Mouse (Mus musculus): ENCODE results near the gene Fancd2.

The Fancd2 gene

GRCm38 (mm10) chr6:113531840-113532404 is 440 bp downstream of the Fancd2 start:
- DNase-seq, result no peak

- DNase-seq, result no peak
Measured at GRCm38 (mm10) chr6:113534886-113535285, 3.4 kb downstream of the Fancd2 start.

DNA sequence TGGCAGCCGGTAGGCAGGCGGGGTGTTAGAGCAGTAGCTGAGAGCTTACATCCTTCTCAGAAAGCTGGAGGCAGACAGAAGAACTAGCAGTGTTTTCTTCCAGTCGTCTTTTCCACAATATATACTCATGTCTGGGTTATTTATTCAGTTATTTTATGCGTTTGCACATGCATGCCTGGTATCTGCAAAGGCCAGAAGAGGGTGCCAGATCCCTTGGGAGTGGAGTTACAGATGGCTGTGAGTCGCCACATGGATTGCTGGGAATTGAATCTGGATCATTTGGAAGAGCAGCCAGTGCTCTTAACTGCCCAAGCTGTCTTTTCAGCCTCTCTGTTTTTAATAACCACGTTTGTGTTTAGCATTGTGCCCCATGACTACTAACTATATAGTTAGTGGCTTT is 10.1 kb downstream of the Fancd2 start:
- DNase-seq, result no peak

- no peak for DNase-seq
Measured at GRCm38 (mm10) chr6:113543906-113544481, 12.5 kb downstream of the Fancd2 start.

- no peak for DNase-seq
Measured at GRCm38 (mm10) chr6:113559736-113560135, 28.3 kb downstream of the Fancd2 start.

DNA sequence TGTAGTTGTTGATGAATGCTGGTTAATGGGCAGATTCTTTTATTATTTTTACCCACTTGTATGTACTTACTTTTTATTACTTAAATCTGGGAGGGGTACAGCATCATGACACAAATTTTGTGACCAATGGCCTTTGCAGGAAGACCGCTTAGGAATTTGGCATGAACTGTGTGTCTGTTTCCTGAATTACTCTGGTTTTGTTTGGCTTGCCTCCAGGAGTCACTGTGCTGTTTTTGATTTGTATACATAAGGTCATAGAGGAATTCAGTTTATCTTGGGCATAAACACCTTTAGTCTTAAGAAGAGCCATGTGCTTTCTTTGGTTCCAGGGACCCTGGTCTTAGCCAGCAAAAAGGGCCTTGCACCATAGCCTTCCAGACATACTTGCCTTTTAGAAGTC is 33.1 kb downstream of the Fancd2 start:
- DNase-seq, result no peak

DNA sequence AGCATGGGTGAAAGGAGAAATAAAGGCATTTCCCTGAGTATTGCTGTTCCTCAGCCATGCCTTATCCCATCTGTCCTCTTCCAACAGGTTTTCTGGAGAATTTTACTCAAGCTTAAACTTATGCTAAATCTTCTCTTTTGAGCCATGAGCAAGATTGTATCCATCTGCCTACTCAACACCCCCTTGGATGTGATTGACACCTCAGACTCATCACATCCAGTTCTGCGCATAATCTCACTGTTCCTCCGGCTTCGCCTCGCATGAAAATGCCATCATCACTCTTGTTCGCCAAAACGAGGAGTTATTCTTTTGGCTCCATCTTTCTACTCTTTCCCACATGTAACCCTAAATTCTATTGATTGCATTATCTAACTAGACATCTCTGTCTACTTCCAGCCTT is 44.6 kb downstream of the Fancd2 start:
- no peak for DNase-seq

GRCm38 (mm10) chr6:113579306-113579705 is 47.8 kb downstream of the Fancd2 start:
- no peak for DNase-seq

DNA sequence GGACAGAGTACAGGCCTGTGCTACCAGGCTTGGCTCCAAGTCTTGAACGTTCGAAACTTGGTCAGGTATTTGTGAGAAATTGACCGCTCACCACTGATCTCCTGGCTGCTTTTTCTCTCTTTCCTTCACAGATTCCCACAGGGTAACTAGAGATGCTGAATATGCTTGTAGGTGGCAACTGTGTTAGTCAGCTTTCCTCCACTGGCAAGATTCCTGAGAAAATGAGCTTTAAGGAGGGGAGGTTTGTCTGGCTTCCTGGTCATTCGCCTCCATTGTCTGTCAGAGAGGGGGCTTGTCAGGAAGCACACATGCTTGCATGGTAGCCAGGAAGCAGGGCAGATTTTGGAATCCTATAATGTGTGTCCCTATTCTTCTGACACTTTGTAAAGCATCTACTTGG is 51.5 kb downstream of the Fancd2 start:
- DNase-seq, result no peak

DNA sequence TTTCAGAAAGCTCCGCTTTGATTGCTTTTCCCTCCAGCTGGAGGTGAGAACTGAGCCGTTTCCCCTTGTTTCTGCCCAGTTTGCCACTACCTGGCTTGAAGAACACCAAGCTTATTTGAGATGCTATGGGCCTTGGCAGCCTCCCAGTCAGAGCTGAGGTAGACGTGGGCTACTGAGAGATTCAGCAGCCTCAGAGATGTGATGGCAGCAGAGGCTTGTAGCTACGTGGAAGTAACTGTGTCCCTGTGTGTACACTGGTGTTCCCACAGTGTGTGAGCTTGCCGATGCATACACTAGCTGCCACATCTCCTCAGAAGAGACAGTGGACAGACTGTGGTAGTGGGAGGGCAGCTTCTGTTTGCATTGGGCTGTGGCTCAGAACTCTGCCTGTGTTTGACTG is 53.6 kb downstream of the Fancd2 start:
- DNase-seq, result no peak

GRCm38 (mm10) chr6:113586466-113587183 is 55.1 kb downstream of the Fancd2 start:
- peak; percentile 80 for DNase-seq

DNA sequence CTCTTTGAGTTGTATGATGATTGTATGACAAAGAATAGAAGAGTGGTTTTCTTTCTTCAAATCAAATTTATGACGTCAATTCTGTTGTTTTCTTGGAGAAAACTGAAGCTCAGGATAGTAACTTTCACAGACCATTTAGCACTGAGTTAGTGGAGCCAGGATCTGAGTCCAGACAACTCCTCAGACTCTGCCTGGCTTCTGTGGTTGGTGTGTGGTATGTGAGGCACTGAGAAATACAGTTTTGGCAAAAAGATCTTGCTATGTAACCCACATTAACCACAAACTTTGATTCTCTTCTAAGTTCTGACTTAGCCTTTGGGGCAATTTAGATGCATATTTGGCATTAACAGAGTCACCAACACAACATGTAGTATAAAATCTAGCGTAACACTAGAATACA is 61.2 kb downstream of the Fancd2 start:
- DNase-seq, result no peak

DNA sequence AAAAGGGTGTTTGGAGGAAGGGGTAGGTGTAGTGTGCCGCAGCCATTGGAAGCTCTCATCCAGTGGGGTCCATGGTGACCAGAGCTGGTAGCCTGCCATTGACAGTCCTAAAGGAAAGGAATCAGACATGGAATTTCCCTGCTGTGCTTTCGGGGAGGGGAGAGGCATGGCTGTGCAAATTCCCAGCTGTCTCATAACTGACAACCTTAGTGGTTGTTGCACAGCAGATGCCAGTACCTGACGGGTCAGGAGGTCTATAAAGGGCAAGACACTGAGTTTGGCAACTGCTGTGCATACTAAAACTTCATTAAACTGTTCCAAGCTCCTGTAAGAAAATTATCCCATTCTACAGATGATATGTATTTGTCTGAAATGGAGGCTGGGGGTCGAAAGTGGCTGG is 66.5 kb downstream of the Fancd2 start:
- DNase-seq, result no peak

GRCm38 (mm10) chr6:113599833-113600232 is 68.4 kb downstream of the Fancd2 start:
- DNase-seq, result no peak

- no peak for DNase-seq
Measured at GRCm38 (mm10) chr6:113600543-113601139, 69.2 kb downstream of the Fancd2 start, which contains the start of gene Fancd2os. Gene Fancd2os (minus strand): TSS chr6:113600715.

DNA sequence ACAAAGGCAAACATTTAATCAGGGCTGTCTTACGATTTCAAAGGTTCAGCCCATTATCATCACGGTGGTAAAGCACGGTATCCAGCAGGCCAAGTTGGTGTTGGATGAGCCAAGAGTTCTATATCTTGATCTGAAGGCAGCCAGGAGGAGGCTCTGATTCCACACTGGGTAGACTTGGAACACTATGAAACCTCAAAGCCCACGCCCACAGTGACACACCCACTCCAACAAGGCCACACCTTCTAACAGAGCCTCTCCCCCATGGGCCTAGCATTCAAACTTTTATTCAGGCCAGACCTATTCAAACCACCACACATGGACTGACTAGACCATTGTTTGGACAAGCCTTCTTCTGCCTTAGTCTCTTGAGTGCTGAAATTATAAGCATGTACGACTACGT is 71.3 kb downstream of the Fancd2 start:
- DNase-seq, result no peak

GRCm38 (mm10) chr6:113603993-113604392 is 72.5 kb downstream of the Fancd2 start:
- DNase-seq, result no peak

DNA sequence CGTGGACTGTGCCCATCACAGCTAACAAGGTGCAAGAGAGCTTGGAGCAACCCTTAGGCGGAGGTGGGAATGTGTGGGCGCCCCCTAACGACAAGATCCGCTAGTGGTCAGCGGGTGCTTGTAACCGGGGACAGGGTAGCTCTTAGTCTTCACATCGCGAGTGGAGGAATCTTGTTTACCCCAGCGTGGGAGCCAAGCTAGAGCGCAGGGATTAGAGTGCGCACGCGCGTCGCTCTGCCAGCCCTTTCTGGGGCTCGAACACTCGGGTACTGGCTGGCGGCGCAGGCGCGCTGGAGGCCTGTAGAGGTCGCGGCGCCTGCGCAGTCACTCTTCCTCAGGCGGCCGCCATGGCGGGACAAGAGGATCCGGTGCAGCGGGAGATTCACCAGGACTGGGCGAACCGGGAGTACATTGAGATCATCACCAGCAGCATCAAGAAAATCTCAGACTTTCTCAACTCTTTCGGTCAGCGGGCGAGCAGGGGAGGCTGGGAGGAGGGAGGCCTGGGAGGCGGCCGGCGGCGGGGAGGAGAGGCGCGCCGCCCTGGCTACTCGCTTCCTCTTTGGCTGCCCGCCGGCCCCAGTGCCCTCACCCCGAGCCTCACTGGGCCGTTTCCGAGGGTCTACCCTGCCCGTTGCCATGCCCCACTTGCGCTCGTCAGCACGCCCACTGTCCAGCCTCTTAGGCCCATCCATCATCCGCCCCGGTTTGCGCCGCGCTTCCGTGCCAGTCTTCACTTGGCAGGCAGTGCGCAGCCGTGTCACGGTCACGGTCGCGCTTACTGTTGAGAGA is 73.1 kb downstream of the Fancd2 start, which contains the start of gene Brk1:
Brk1 (plus strand) TSS at position 341 of the 792 bp plus-strand sequence.
- DNase-seq, result peak; percentile 91

DNA sequence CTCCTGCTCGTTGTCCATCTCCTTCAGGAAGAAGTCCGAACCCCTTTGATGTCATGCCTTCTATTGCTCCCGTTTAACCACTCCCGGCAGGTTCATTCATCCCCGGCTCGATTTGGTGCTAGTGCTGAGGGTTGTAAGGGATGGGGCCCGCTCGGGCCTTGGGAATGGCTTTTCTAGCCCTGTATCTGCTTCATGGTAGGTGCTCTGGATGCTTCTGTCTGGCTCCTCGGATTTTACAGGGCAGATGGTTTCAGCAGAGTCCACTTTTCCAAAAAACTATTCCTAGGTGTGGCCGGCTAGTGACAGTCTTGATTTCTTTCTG is 73.7 kb downstream of the Fancd2 start:
- DNase-seq, result no peak

GRCm38 (mm10) chr6:113608871-113609270 is 77.4 kb downstream of the Fancd2 start:
- no peak for DNase-seq

DNA sequence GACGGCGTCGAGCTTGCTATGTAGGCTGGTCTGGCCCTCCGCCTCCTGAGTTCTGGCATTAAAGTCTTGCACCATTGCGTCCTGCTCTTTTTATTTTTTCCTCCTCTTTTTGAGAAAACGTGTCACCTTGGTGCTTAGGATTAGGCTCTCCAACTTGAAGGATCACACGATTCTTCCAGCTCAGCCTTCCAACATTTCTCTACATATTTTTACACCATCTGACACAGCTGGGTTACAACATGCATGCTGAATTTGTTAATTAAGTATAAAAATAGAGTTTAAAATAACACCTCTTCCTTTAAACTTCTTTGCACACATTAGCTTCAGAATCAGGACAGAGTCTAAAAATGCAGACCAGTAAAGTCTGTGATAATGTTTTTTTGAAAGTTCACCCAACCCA is 77.8 kb downstream of the Fancd2 start:
- no peak for DNase-seq

DNA sequence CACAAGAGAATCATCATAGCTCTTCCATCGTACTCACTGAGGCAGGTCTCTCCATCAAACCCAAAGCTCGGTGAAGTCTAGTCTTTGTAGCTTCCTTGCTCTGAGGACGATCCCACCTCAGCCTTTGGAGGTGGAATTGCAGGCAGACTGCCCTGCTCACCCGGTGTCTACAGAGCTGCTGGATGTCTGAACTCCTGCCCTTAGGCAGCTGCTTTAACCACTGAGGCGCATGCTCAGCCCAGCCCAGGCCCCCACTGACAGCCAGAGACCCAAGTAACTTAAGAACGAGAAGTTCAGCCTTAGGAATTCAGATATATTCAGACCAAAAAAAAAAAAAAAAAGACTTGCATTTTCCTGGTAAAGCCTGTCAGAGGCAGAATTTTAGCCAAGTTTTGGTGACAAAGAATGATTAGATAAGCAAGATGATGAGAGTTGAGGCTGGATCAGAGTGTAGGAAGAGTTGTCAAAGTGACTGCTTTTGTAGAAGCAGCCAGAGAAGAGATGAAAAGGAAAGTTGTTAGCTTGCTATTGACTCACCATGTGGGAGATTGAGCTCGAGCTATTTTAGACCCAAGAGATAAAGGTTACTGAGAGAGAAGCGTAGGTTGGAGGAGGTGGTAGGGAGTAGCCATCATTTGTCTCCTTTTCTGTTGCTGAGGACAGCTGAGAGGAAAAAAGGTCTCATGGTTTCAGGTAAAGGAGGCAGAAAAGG is 80.9 kb downstream of the Fancd2 start:
- DNase-seq, result no peak

GRCm38 (mm10) chr6:113614152-113614551 is 82.7 kb downstream of the Fancd2 start:
- no peak for DNase-seq
